Mouse (Mus musculus) spleen, embryonic (tissue): Measurements from ENCODE around the gene Card14.
"Not testable (repeated sequence)": the region's sequence is repeated elsewhere in the genome, so short reads cannot be mapped to it uniquely, and the experiment has no call there.

ENCODE experiments used
- CTCF ChIA-PET: fragments of 350-600 bp; sonication (Branson Sonifier 250); formaldehyde crosslinking; loops from one replicate; lab custom pipeline; 2022; lab: Charles Lee

Gene Card14

DNA sequence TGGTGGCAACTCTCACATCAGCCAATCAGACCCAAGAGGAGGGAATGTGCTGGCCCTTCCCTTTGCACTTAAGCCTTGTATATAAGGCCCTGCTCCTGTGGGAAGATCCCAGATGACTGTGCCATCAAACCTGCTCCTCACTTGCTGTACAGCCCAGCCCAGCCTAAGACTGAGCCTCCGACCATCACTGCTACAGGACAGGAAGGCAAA, at the start of gene Card14:
Gene Card14, plus strand, starts transcription at position 111 of the 210 bp plus-strand sequence.
- CTCF ChIA-PET, result no interaction called here

GRCm38 (mm10) chr11:119258216-119258571, 49.4 kb upstream of the Card14 start:
- CTCF ChIA-PET, result no interaction called here

- CTCF ChIA-PET, result no interaction called here
Observed at GRCm38 (mm10) chr11:119258572-119259322, 48.8 kb upstream of the Card14 start.

DNA sequence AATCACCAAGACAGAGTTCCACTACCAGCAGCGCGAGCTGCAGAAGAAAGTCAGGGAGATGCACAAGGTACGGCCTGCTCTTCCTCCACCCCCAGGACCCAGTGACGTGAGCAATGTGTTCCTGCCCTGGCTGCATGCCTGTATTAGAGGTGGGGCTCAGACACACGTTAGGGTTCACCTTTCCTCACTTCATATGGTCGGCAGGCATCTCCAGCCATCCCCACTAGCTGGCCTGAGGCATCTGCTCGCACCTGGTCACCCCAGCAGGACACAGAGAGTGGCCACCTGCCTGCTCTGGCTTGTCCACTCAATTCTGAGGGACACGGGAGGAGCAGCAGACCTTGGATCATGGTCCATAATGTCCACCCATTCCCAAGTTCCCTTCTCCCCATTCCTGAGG, 47.6 kb upstream of the Card14 start:
- CTCF ChIA-PET, result no interaction called here

DNA sequence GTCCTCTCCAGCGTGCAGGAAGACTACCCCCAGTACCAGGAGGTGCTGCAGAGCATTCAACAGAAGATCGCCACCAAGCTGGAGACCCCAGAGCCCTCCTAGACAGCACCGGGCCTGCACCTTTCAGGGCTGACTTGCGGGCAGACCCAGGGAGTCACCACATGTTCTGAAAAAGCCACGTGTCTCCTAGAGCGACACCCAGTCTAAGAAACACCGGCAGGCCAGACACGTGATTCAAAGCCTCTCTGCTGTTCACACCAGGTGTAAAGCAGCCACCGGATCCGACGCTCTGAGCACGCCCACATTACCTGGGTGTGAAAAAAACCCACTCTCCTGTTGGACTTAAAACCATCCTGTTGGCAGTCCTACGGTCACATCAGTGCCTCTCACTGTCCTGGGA, 43.2 kb upstream of the Card14 start:
- CTCF ChIA-PET, result no interaction called here

GRCm38 (mm10) chr11:119265811-119266210, 41.8 kb upstream of the Card14 start:
- CTCF ChIA-PET, result interaction anchor here (0.7 kb wide), 1 partner anchor 232 kb away, joined by 4 read pairs; no protein-coding TSS in a partner anchor

GRCm38 (mm10) chr11:119267241-119267674, 40.3 kb upstream of the Card14 start:
- CTCF ChIA-PET, result interaction anchor here (0.6 to 0.7 kb wide), 2 partner anchors 206 to 1246 kb away, joined by 4 to 17 read pairs; no protein-coding TSS in a partner anchor

GRCm38 (mm10) chr11:119267768-119268556, 39.6 kb upstream of the Card14 start, which contains the start of gene Gaa:
TSS of gene Gaa (plus strand) at chr11:119267887.
- CTCF ChIA-PET, result interaction anchor here (0.6 to 1.5 kb wide), 2 partner anchors 32 to 1245 kb away, joined by 4 to 6 read pairs; partner anchors contain the start of gene Eif4a3

GRCm38 (mm10) chr11:119268557-119269195, 38.9 kb upstream of the Card14 start:
- CTCF ChIA-PET, result interaction anchor here (1.5 kb wide), 1 partner anchor 31 kb away, joined by 6 read pairs; the partner anchor contains the start of gene Eif4a3

GRCm38 (mm10) chr11:119272492-119272891, 35.1 kb upstream of the Card14 start:
- CTCF ChIA-PET, result not testable (repeated sequence)

- CTCF ChIA-PET, result no interaction called here
Observed at GRCm38 (mm10) chr11:119273186-119273930, 34.2 kb upstream of the Card14 start.

- CTCF ChIA-PET, result interaction anchor here (0.6 kb wide), 1 partner anchor 82 kb away, joined by 3 read pairs; no protein-coding TSS in a partner anchor
Observed at GRCm38 (mm10) chr11:119281030-119281429, 26.5 kb upstream of the Card14 start.

DNA sequence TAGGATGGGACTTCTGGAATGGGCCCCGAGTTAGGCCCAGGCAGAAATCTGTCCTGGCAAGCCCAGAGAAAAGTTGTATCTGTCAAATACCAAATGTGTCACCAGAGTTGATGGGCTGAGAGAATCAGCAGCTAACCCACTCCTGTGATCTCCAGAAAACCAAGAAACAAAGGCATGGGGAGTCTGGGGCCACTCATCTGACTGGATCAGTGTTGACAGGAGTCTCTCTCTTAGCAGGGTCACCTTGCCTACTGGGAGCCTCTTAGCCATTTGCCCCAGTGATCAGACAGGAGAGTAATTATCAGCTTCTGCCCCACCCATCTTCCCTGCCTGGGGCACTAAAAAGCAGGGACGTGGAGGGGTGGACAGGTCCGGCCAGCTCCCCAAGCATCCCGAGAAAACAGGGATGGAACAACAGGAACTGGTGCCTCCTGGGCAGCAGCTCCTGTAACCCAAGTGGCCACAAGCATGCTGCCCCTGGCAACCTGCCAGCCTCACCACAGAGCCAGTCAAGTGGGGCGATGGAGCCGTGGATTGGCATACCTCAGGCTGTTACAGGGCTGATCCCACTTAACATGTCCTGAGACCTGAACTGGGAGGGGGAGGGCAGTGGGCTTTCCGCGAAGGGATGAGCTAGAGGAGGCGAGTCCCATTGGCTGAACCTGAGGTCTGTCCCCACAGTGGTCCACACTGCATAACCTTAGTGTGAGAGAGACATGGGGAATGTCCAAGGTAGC, 21.6 kb upstream of the Card14 start:
- CTCF ChIA-PET, result no interaction called here

GRCm38 (mm10) chr11:119287207-119287992, 20.2 kb upstream of the Card14 start:
- CTCF ChIA-PET, result no interaction called here

DNA sequence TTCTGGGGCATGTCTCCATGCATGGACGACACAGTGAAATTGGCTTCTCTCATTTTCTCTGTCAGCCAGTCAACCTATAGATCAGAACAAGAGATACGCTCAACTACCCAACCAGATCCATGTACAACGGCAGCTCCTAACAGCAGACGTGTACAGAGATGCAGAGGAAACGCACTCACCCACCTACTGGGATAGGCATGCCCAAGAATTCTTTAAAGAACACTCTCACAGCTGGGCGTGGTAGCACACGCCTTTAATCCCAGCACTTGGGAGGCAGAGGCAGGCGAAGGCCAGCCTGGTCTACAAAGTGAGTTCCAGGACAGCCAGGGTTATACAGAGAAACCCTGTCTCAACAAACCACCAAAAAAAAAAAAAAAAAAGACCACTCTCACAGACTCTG, 14.7 kb upstream of the Card14 start:
- CTCF ChIA-PET, result interaction anchor here (0.7 kb wide), 2 partner anchors 16 to 187 kb away, joined by 4 to 11 read pairs; no protein-coding TSS in a partner anchor

DNA sequence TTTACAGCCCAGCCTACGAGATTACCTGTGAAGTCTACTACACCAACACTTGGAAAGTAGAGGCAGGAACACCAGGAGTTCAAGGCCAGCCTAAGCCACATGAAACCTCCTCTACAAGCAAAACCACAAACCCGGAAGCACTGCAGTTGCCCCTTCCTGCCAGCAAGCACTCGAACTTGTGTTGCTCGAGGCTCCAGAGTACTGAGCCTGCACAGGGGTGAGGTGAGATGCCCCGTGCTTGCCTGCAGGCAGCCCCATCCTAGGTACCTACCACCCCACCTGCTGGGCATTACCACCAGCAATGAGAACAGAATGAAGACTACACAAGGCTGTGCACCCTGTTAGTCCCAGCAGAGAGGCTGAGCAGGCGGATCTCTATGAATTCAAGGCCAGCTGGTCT, 9.6 kb upstream of the Card14 start:
- CTCF ChIA-PET, result interaction anchor here (0.9 kb wide), 1 partner anchor 53 kb away, joined by 3 read pairs; no protein-coding TSS in a partner anchor

DNA sequence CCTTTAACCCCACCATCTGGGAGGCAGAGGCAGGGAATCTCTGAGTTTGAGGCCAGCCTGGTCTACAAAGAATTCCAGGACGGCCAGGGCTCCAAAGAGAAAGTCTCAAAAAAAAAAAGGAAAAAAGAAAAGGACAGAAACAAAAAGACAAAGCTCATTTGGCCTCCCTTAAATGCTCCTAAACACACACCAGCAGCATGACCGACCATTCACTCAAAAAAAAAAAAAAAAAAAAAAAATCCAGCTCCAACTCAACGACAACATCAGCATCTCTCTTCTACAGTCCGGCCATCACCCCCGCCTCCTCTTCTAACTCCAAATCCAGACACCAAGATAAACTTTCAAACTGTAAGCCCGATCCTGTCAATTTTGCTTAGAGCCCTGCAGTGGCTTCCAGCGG, 8.7 kb upstream of the Card14 start:
- CTCF ChIA-PET, result interaction anchor here (1.9 kb wide), 1 partner anchor 30 kb away, joined by 6 read pairs; no protein-coding TSS in a partner anchor

DNA sequence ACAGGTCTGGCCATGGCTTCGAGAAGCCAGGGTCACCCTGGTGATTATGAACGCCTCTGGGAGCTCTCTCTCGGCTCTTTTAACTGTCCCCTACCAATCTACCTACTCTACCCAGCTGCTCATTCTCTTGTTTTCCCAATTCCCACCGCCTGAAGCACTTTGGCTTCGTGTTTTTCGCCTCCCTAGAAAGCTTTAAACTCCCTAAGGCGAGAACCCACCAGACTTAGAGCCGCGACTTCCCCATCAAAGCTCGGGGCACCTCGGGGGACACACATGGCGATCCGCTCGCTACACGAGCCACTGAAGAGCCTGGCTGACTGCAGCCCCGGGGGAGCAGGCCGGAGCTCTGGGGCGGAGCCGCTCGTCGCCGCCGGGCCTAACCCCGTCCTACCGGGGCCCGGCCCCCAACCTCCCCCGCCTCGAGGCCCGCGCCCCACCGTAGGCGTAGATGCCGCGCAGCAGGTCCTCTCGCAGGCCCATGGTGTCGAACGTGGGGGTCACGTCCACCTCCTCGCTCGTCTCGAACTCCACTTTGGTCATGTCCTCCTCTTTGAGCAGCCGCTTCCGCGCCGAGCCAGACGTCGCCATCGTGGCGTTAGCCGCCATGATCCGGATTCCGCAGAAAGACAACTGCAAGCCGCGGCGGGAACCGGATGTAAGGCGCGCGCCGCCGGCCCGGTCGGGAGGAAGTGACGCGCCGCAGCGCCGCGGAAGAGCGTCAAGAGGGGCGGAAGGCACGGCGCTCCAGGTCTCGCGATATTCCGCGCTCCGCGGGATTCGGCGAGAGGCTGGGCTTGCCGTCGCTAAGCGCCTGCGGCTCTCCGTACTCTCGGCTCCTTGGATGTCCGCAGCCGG, 8.0 kb upstream of the Card14 start, which contains the start of gene Eif4a3:
Gene Eif4a3, minus strand, starts transcription at position 699 of the 855 bp plus-strand sequence.
- CTCF ChIA-PET, result interaction anchor here (1.9 kb wide), 1 partner anchor 31 kb away, joined by 6 read pairs; no protein-coding TSS in a partner anchor
